Mouse (Mus musculus) layer of hippocampus, adult 9-10 months (tissue): ENCODE results near the gene Ddx60.
"Not testable (repeated sequence)": the region's sequence is repeated elsewhere in the genome, so short reads cannot be mapped to it uniquely, and the experiment has no call there.

Experiments
- DNase-seq: peaks from one replicate; pipeline ENCODE4 v3.0.0; 2022; ENCODE audit warnings: low spot score

The Ddx60 gene

GRCm38 (mm10) chr8:61927777-61928494, at the start of gene Ddx60:
Gene Ddx60 (plus strand): TSS chr8:61928087.
- peak; percentile 35 for DNase-seq

- DNase-seq, result peak; percentile 33
Measured at GRCm38 (mm10) chr8:61894062-61894461, 33.8 kb upstream of the Ddx60 start.

GRCm38 (mm10) chr8:61896742-61897141, 31.1 kb upstream of the Ddx60 start:
- no peak for DNase-seq

GRCm38 (mm10) chr8:61897402-61897801, 30.5 kb upstream of the Ddx60 start:
- DNase-seq, result no peak

- DNase-seq, result no peak
Measured at GRCm38 (mm10) chr8:61901028-61901717, 26.7 kb upstream of the Ddx60 start.

- no peak for DNase-seq
Measured at GRCm38 (mm10) chr8:61902521-61902920, 25.4 kb upstream of the Ddx60 start, which contains the start of gene Palld. Gene Palld (minus strand): TSS chr8:61902690.

- DNase-seq, result no peak
Measured at GRCm38 (mm10) chr8:61908303-61909215, 19.3 kb upstream of the Ddx60 start.

- DNase-seq, result no peak
Measured at GRCm38 (mm10) chr8:61909313-61909712, 18.6 kb upstream of the Ddx60 start.

- DNase-seq, result no peak
Measured at GRCm38 (mm10) chr8:61912817-61913216, 15.1 kb upstream of the Ddx60 start.

- no peak for DNase-seq
Measured at GRCm38 (mm10) chr8:61913957-61914356, 13.9 kb upstream of the Ddx60 start.

- no peak for DNase-seq
Measured at GRCm38 (mm10) chr8:61917287-61917686, 10.6 kb upstream of the Ddx60 start.

- DNase-seq, result no peak
Measured at GRCm38 (mm10) chr8:61919145-61919788, 8.6 kb upstream of the Ddx60 start.

GRCm38 (mm10) chr8:61920389-61920788, 7.5 kb upstream of the Ddx60 start:
- no peak for DNase-seq

GRCm38 (mm10) chr8:61921454-61922054, 6.3 kb upstream of the Ddx60 start:
- DNase-seq, result no peak

- DNase-seq, result no peak
Measured at GRCm38 (mm10) chr8:61924518-61924917, 3.4 kb upstream of the Ddx60 start.

GRCm38 (mm10) chr8:61933243-61933642, 5.4 kb downstream of the Ddx60 start:
- DNase-seq, result no peak

GRCm38 (mm10) chr8:61937576-61937975, 9.7 kb downstream of the Ddx60 start:
- DNase-seq, result no peak

- not testable (repeated sequence) for DNase-seq
Measured at GRCm38 (mm10) chr8:61964591-61965375, 36.9 kb downstream of the Ddx60 start.

GRCm38 (mm10) chr8:61969581-61969980, 41.7 kb downstream of the Ddx60 start:
- no peak for DNase-seq

- no peak for DNase-seq
Measured at GRCm38 (mm10) chr8:61984941-61985340, 57.1 kb downstream of the Ddx60 start.
